Mouse (Mus musculus) urinary bladder, postnatal 25 days (tissue): ENCODE results near the gene Pus10.
"Not testable (repeated sequence)": the region's sequence is repeated elsewhere in the genome, so short reads cannot be mapped to it uniquely, and the experiment has no call there.

Source experiments
- DNase-seq: peaks from one replicate; pipeline ENCODE4 v3.0.0; 2022; ENCODE audit warnings: low spot score

Pus10 gene

DNA sequence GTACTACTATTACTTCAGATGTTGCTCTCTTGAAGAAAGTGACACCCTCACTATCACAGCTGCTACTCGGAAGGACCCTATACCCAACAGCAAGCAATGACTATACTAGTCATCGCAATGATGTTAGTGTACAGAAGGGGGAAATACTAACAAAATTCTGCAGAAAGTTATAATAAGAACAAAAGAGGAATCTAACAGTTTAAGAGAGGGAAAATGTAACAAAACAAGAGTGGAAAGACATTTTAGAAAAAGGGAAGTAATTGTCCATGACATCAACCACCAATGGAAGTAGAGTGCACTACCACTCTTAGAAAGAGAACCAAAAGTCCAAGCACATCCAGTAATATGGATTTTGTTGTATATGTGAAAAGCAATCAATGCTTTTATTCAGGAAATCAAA, 97.2 kb downstream of the Pus10 start:
- no peak for DNase-seq

DNA sequence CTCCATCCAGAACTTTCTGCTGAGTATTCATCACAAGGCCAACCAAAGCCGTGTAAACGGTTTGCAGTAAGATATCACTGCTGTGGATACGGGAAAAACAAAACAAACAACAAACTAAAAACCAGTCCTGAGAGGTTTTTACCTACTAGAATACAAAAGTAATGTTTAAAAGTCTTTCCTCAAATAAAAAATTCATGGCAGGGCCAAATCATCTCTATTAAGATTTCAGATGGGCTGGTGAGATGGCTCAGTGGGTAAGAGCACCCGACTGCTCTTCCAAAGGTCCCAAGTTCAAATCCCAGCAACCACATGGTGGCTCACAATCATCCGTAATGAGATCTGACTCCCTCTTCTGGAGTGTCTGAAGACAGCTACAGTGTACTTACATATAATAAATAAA, 101.9 kb downstream of the Pus10 start:
- not testable (repeated sequence) for DNase-seq

DNA sequence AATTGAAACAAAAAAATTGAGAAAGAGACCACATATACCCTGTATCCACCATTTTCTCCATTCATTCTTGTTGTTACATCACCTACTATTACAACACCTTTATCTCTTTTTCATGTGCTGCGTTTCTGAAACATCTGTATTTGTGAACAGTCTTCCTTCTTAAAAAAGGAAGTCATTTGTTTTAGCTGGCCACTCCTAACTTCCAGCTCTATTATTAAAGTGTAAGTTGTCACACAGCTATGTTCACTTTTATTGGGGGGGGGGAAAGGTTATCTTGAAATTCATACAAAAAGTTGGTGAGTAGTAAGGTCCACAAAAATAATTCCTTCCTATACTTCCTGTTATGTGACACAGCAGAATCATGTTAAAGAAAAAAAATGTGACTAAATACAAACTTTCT, 102.5 kb downstream of the Pus10 start:
- DNase-seq: no peak

DNA sequence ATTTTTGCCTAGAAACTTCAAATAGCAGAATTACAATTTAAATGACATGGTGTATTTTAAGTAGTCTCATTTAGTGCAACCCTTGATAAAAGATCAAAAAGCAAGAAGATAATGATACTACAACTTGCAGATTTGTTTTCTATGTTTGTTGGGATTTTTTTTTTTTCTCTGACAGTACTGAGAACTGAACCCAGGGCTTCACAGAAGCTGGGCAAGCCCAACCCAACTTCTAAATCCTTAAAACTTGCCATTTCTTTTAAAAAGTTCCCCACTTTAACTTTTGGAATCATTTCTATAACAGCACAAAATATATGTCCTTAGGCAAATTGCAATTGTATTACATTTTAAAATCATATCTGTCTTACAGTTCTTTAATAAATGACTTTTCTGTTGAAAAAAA, 103.6 kb downstream of the Pus10 start:
- no peak for DNase-seq

DNA sequence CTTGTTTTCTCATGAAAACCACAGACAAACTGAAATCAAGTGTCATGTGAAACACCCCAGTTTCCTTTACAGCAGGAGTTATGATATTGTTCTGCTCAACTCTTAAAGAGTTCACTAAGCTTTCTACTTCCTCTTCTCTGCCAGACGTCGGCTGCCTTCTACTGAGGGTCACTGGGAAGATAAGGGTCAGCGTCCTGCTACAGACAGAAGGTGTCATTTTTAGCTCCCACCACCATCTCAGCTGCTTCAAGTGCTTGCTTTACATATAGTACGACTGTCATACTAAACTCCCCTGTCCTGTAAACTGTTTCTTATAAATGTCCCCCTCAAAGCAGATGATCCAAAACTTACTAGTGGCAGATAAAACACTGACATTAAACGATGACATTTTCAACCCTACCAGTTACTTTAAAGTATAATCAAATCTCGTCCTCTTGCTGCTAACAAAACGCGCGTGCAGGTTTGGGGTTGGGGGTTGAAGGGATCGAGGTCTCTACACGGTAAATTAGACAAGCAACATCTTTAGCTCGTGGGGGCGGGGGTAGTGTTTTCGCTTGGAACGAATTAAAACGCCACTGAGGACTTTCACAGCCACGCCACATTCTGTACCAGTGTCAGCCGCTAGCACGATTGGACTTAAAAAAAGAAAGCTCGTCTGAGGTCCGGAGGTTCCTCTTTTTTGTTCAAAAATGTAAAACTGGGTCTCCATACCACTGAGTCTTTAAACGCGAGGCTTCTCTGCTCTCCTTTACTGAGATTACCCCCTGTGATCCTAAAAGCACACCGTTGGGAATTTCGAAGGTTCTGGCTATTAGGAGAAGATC, 104.4 kb downstream of the Pus10 start:
- DNase-seq: peak; percentile 13

DNA sequence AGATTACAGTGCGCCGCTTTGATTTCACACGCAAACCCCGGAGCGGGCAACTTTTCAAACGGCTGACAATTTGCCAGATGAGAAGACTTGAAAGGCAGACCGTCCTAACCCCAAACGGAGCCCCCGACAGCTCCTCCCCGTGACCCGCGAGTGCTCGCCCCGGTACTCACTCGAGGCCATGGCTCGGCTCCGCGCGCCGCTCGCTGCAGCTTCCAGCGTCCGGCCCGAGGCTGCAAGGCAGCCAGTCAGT, 105.0 kb downstream of the Pus10 start:
- DNase-seq: no peak

DNA sequence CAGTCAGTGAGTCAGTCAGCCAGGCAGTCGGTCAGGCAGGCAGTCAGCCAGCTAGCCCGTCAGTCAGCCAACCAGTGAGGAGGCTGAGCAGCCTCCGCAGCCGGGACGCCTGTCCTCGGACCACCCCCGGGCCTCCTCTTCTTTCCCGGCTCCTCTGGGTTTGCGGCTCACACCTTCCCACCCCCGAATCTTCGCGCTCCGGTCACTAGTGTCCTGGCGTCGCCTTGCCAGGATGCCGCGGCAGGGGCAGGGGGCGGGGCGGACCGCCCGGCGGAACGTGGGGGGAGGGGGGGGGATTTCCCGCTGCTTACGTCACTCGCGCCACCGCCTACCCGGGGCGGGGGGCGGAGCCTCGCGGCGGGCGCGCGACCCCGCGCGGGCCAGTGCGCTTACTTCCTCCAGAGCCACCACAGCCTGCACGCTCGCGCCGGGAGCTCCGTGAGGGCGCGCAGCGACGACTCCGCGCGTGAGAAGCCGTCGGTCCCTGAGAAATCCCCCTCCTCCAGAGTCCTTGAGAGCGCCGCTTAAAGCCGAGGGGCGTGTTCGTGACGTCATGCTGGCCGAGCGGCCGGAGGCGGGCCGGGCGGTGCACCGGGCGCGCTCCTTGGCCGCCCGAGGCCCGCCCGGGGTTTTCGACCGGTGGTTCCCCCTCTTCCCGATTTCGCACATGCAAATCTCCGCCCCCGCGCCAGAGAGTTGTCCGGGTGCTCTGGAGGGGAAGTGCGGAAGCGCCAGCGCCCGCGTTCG, 105.5 kb downstream of the Pus10 start, which contains the start of gene Rel:
TSS of gene Rel (minus strand) at position 211 of the 747 bp plus-strand sequence.
- peak; percentile 85 for DNase-seq

DNA sequence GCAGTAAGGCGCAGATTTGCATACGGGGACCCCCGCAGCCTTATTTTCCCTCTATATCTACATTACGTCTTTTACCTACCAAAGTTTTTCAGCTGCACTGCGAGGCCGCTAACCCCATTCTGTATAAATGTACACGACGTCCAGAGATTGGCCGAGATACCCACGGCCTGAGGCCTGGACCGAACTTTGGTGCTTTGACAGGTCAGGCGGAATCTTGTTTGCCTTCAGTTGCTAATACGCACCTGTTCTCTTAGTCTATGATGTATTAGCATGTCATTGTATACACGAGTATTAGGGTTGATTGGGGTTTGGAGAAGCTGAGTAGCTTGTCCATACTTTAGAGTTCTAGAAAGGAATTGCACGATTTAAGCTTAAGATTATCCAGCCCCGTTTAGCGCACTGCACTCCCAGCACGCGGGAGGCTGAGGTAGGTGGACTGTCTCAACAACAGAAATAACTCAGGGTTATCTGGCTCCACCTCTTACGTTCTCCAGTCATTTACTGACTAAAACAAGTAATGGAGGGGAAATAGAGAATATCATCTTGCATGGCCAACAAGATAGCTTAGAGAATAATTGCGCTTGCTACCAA, 106.1 kb downstream of the Pus10 start:
- DNase-seq: no peak

DNA sequence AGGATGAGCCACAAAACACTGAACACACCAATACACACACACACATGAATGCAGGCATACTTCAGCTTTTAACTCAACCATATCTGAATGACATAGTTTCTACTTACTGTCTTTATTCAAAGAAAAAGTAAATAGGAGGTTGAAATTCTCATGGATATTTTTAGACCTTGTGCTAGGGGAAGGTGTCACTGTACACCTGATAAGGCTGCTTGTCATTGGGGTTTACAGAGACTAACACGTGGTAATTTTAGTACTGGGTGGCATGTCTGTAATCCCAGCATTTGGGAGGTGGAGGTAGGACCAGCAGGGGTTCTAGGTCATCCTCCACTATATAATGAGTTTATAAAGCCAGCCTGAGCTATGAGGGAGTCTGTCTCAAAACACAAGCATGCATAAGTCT, 107.0 kb downstream of the Pus10 start:
- no peak for DNase-seq

DNA sequence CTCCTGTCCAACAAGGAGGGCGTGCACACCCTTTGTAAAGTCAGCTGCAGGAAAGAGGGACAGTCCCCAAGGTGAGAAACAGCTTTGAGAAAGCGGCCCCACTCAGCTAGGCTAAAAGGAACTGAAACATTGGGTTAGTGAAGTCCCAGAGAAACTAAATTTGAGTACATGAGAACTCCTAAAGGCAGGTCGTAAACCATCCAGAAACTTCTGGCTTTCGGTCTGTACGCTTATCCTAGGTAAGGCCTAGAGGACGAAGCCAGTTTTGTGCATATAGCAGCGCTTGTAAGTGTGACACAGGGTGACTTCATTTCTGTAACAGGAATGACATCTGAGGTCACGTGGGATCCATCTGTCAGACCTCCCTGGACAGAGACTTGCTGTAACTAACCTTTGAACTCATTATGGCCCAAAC, 113.3 kb downstream of the Pus10 start:
- no peak for DNase-seq

DNA sequence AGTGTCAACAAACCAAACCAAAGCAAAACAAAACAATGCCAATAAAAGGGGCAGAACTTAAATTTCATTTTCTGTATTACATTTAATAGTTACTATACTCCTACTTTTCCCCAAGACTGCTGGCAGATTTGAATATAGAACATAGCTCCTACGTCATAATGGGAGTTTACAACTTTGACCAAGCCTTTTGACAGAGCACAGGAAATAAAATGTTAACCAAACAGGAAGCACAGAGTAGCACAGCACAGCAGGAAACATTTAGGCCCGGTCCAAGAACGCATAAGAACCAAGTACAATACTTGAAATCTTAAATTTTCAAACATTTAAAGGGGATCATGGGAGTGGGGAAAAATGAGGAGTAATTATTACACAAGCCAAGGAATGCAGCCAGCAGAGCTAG, 116.6 kb downstream of the Pus10 start:
- no peak for DNase-seq
